Mouse (Mus musculus): ENCODE measurements around the gene Gm20843. TPM values are rescaled to one million over a fixed set of nuclear protein-coding genes. Genes with fewer than 3 reads are reported as not detected.
"Not testable (repeated sequence)": the region's sequence is repeated elsewhere in the genome, so short reads cannot be mapped to it uniquely, and the experiment has no call there.

Gene Gm20843
- not detected in 2 replicates for total RNA-seq (2012; rRNA removed)
- not detected in 2 replicates for total RNA-seq (2014; rRNA removed)
- not detected in 2 replicates for polyA plus RNA-seq (2012; ENCODE audit: insufficient read length, low read depth)

- H3K4me1 ChIP-seq (ENCODE audit: control insufficient read depth in 1 of 2, insufficient read depth in 2 of 2); H3K4me2 ChIP-seq (ENCODE audit: insufficient read depth, low read depth, poor library complexity, severe bottlenecking); DNase-seq (ENCODE audit: extremely low read depth); H3K4me3 ChIP-seq (replicated peaks in 1 of 3; ENCODE audit: low read depth in 2 of 3, low read length in 2 of 3, poor library complexity in 1 of 3); in situ Hi-C loops (cut with MboI; ENCODE audit: low pct_ligation_motif_present, low pct_unique_long_range_greater_than_20kb, low sequenced_read_pairs); dilution Hi-C loops (cut with MboI; ENCODE audit: extremely low pct_ligation_motif_present, extremely low pct_unique_long_range_greater_than_20kb, low sequenced_read_pairs); H3K27me3 ChIP-seq (replicated peaks); H3K36me3 ChIP-seq (replicated peaks in 1 of 2; ENCODE audit: control insufficient read depth in 1 of 2, insufficient read depth in 1 of 2, low read length in 1 of 2); H3K27ac ChIP-seq (ENCODE audit: insufficient read depth, low read depth); H3K9ac ChIP-seq (ENCODE audit: insufficient read depth, low read depth); H3K79me2 ChIP-seq (replicated peaks; ENCODE audit: control insufficient read depth, extremely low read depth, insufficient read depth, poor library complexity, severe bottlenecking); H3K9me3 ChIP-seq (replicated peaks; ENCODE audit: low read length): not testable (repeated sequence)
These were observed at the start of gene Gm20843 for GRCm38 (mm10) chrY:72247018-72247417. Gene Gm20843 (minus strand): TSS chrY:72247118.

Data from CH12.LX (cell line).